Mouse (Mus musculus) gastrocnemius, postnatal 14 days (tissue): ENCODE measurements around the gene Ceacam16. TPM values are rescaled to one million over a fixed set of nuclear protein-coding genes. Genes with fewer than 3 reads are reported as not detected.

Source experiments
- DNase-seq: peaks from one replicate; pipeline ENCODE4 v3.0.0; 2021; ENCODE audit warnings: mixed read lengths
- intact Hi-C: fragments of 180-260 bp; cut with DNase I; formaldehyde crosslinking; loops from one replicate; pipeline ENCODE4 v1.15.1; 2025; ENCODE audit warnings: low total_unique reads
- total RNA-seq, 2 experiments: library from RNA; stranded (reverse); gene quantifications; 2 replicates each; pipeline ENCODE4 v1.2.3; 2021

The Ceacam16 gene
- total RNA-seq, 2 experiments from 2014 or later, result 0.12 TPM; not detected in 1

DNA sequence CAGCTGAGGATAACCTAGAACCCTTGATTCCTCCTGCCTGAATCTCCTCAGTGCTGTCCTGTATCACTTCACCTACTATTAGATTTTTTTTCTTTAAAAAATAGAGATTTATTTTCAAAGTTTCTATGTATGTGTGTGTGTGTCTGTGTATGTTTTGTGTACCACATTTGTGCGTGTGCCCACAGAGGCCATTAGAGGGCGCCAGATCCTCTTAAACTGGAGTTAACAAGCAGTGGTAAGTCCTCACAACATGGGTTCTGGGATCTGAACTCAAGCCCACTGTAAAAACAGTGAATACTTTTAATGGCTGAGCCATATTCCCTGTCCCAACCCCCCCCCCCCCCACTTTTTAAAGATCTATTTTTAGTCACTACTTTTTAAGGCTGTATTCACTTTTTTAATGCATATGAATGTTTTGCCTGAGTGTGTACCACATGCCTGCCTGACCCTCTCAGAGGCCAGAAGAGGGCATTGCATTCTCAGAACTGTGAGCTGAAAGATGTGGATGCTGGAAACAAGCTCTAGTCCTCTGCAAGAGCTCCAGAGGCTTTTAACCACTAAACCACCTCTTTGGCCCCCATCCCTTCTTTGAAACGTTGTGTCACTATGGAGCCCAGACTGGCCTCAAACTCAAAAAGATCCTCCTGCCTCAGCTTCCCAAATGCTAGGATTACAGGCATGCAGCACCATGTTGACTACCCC is 40.6 kb downstream of the Ceacam16 start:
- DNase-seq, result no peak
- intact Hi-C loops, result no loop called here

DNA sequence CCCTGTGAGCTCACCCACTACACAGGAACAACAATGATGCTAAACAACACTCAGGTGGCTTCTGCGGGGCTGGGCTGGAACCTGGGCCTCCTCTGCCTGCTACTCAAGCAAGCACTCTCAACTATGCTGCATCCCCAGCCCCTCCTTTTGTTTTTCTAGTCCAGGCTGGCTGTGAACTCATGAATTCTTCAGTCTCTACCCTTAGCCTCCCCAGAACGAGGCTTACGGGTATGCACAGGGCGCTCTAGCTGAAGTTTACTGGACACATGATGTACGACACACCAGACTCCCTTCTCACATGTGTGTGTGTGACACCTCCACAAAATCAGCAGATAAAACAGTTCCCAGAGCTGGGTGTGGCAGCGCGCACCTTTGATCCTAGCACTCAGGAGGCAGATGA is 42.2 kb downstream of the Ceacam16 start:
- intact Hi-C loops, result no loop called here
- DNase-seq, result no peak

DNA sequence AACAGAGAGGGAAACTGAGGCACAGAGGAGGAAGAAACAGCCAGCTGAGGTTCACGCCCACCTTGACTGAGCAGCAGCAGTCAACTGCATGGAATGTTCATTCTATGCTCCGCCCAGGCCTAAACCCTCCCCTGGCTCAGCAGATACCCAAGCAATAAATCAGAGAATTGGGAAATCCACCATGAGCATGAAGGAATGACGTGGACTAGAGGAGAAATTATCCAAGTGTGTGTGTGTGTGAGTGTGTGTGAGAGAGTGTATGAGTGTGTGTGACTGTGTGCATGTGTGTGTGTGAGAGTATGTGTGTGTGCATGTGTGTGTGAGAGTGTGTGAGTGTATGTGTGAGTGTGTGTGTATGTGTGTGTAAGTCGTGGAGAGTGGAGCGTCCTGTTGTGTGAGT is 42.7 kb downstream of the Ceacam16 start:
- DNase-seq, result no peak
- intact Hi-C loops, result no loop called here

DNA sequence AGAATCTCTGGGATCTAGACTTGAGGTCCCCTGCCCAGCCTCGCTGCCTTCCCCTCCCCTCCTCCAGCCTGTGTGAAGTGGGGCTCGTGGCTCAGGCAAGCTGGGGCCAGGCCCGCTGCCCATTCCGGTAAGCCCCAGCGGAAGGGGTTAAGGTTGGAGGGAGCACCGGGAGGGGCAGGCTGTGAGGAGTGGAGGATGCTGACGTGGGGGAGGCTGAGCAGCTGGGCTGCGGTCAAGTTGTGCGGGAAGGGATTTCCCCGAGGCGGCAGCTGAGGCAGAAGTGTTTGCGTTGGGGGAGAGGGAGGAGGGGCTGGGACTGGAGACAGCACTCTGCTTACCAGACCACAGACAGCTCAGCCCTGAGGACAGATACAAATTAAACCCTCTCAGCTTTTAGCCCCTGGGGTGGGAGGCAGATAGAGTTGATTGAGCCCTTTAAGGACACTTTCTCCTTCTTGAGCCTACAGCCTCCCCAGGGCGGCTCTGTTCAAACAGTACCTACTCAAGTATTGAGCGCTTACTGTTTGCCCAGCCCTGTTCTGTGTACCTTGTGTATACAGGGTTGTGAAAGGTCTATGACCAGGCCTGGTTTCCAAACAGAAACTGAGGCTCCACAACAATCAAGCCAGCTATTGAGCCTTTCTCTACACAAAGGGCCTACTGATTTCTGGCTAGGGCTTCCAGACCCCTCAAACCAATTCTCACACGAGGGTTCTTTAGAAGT is 43.6 kb downstream of the Ceacam16 start:
- intact Hi-C loops, result no loop called here

DNA sequence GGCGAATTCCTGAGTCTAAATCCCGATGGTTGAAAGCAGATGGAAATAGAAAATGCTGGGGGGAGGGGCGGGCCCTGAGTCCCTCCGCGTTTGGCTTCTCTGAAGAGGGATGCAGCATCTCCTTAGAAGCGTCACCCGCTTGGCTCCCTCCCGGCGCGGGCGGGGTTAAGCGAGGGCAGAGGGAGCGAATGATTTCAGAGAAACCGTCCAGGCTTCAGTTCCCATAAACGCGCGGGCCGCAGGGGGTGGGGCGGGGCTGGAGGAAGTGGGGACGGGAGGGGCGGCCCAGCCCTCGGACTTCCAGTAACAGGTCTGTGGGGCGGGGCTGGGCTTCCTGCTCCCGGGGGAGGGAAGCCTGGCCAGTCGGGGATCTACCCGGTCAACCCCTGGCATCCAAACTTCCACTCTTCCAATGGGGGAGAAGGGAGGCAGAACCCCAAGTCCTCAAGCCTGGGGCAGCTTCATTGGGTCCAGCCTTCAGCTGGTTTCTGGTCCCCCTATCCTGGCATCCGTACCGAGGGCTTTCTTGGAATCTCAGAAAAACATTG is 44.8 kb downstream of the Ceacam16 start:
- peak; percentile 93 for DNase-seq

More for the DNA sequence above, 43.6 kb downstream of the Ceacam16 start:
- peak; percentile 77 for DNase-seq

DNA sequence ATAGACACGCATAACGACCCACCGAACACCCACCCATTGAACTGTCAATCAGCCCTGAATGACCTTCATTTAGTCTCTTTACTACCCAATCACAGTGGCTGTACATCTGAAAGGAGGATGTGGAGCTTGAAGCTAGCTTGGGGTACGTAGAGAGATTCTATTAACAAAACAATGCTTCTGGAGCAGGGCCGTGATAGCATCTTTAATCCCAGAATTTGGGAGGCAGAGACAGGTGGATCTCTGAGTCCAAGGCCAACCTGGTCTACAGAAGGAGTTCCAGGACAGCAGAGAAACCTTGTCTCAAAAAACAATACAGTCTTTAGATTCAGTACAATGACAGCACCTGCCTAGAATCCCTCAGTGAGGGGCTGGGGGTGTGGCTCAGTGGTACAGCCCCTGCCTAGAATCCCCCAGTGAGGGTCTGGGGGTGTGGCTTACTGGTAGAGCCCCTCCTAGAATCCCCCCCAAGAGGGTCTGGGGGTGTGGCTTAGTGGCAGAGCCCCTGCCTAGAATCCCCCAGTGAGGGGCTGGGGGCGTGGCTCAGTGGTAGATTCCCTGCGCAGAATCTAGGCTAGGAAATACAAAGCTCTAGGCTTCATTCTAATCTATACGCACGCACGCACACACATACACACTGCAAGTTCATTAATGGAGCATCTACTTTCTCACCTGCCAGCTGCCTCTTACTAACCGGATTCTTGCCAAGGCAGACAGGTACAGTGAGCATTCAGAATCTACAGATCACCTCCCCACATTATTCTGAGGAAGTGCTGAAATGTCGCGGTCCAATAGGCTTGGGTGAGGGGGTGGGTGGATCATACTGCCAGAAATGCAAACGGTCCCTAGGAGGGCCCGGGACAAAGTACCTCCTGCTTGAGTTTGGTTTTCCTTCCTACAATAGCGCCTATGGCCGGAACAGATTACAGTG is 45.5 kb downstream of the Ceacam16 start:
- intact Hi-C loops, result no loop called here
- no peak for DNase-seq

More for the DNA sequence above, 44.8 kb downstream of the Ceacam16 start:
- intact Hi-C loops, result no loop called here

DNA sequence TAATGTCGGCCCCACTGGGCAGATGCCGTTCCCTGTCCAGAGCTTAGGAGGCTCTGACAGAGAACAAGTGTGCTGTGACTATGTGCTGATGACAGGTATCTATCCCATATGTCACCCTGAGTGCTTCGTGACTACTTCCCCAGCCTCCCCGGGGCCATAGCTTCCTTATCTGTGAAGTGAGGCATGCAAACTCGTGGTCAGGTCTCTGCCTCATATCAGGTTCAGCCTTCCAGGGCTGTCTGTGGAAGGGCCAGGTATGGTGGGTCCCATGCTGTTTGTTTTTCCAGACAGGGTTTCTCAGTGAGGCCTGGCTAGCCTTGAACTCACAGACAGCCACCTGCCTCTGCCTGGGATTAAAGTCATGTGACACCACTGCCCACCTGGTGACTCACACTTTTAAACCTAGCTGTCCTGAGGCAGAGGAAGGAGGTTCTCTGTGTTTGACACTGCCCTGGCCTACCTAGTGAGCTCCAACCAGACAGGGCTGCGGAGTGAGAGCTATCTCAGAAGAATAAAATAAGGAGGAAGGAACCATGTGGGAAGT is 47.4 kb downstream of the Ceacam16 start:
- no peak for DNase-seq
- intact Hi-C loops, result no loop called here

DNA sequence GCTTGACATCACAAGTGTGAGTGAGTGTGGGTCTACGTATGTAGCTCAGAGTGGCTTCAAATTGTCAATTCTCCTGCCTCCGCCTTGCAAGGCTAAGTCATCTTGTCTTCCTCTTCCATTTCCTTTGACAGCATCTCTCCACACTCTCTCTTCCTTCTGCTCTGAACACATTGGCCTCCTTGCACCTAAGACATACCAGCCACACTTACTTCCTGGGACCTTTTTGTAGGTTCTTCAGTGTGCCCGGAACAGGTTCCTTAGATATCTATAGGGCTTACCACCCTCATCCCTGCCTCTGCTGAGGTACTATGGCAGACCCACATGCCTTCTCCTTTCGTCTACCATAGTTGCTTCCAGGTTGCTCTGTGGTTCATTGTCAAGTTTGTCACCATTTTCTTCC is 47.9 kb downstream of the Ceacam16 start:
- intact Hi-C loops, result no loop called here
- DNase-seq, result no peak

DNA sequence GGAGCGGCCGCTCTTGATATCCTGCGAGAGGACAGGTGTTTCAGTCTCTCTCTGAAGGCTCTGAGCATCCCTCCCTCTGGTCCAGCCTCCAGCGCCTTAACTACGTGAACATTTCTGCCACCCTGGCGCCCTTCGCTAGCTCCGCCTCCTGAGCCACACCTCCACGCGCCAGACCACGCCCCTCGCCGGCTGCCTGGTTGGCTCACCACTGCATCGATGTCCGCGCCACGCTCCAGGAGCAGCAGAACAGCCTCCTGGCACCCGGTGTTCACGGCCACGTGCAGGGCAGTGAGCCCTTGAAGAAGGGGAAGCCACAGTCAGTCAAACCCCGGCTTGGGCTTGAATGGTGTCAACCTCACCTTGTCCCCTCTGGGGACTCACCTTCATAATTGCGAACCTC is 50.0 kb downstream of the Ceacam16 start:
- intact Hi-C loops, result no loop called here
- peak; percentile 61 for DNase-seq

DNA sequence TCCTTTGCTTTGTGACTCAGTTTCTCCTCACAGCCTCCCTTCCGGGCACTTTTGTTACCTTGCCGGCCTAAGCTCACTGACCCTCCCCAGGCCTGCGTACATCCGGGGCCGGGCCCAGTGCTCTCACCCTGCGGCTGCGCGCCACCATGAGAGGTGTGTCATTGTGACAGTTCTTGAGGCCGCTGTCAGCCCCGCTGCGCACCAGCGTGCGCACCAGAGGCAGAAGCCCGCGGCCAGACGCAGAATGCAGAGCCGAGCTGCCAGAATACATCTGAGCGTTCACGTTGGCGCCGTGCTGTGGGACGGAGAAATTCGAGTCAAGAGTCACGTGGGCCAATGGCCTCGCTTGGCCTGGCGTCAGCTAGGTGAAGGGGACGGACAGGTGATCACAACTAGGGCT is 51.7 kb downstream of the Ceacam16 start:
- intact Hi-C loops, result no loop called here
- DNase-seq, result no peak

DNA sequence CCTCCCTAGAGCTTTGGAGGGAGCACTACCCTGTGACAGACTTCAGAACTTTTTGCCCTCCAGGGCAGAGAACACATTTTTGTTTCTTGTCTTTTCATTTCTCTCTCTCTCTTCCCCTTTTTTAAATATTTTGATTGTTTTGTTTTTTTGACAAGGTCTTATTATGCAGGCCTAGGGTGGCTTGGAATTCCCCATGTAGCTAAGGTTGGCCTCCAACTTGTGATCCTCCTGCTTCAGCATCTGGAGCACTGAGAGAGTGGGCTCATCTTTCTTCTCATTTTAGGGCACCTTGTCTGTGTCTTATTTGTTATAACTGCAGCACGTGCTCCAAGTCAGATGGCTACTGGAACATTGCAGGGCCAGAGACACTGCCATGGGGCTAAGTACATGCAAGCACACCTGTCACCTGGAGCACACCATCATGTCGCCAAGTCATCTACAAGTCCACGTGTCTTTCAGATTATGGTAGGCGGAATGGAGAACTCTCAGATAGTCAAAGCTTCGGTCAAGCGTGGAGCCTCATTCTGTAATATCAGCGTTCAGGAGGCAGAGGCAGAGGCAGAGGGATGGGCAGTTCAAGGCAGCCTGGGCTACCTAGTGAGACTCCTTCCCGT is 54.6 kb downstream of the Ceacam16 start:
- intact Hi-C loops, result no loop called here
- DNase-seq, result no peak

DNA sequence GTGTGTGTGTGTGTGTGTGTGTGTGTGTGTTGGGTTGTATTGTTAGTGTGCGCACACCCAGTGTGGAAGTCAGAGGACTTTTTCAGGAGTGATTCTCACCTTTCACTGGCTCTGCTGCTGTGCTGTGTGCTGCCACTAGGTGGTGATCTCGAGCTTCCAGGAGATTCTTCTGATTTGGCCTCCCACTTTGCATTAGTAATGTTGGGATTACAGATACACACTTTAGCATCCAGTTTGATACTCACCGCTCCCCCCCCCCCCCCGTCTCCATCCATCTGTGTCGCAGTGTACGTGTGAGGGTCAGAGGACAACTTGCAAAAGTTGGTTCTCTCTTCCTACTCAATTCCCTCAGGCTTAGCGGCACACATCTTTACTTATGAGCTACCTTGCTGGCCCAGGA is 58.1 kb downstream of the Ceacam16 start:
- DNase-seq, result peak; percentile 52
- intact Hi-C loops, result loop anchor here (2.0 kb wide), 1 partner anchor 40 kb away; no protein-coding TSS in a partner anchor

Other genes starting within 250 kb of the Ceacam16 start
- 1 to 10 TPM; 4.9 to 7.3 TPM for gene Relb, start 231.9 kb downstream of the Ceacam16 start, total RNA-seq
- gene Clptm1, start 196.3 kb downstream of the Ceacam16 start, total RNA-seq, result 10 to 100 TPM; 39.8 to 47.7 TPM
- under 1 TPM; 0.41 to 0.44 TPM for gene Apoc2, start 183.4 kb downstream of the Ceacam16 start, total RNA-seq
- not detected for gene Gm44805, start 179.9 kb downstream of the Ceacam16 start, total RNA-seq
- not detected for gene Apoc4, start 179.8 kb downstream of the Ceacam16 start, total RNA-seq
- 1 to 10 TPM in 1 of 2 experiments, not detected in 1; 1.3 TPM for gene Apoc1, start 168.6 kb downstream of the Ceacam16 start, total RNA-seq
- 10 to 100 TPM; 56.6 to 84.2 TPM for gene Apoe, start 162.1 kb downstream of the Ceacam16 start, total RNA-seq
- gene Tomm40, start 145.9 kb downstream of the Ceacam16 start, total RNA-seq, result 10 to 100 TPM; 52.9 to 55.7 TPM
- gene Nectin2, start 110.8 kb downstream of the Ceacam16 start, total RNA-seq, result 10 to 100 TPM in 1 of 2 experiments, 1 to 10 TPM in 1; 9.8 to 12.9 TPM
- 10 to 100 TPM; 48.5 to 51.9 TPM for gene Bcam, start 90.3 kb downstream of the Ceacam16 start, total RNA-seq
- gene Cblc, start 64.5 kb downstream of the Ceacam16 start, total RNA-seq, result not detected
- gene Bcl3, start 38.5 kb downstream of the Ceacam16 start, total RNA-seq, result 1 to 10 TPM; 3.2 to 4.1 TPM
- gene Gm19345, start 9.3 kb downstream of the Ceacam16 start, total RNA-seq, result not detected
- not detected for gene Ceacam19, start 26.7 kb upstream of the Ceacam16 start, total RNA-seq
- gene Pvr, start 59.9 kb upstream of the Ceacam16 start, total RNA-seq, result 1 to 10 TPM; 8.0 to 9.4 TPM
- gene Igsf23, start 89.5 kb upstream of the Ceacam16 start, total RNA-seq, result not detected
- gene Ceacam20, start 104.1 kb upstream of the Ceacam16 start, total RNA-seq, result not detected
- gene Nlrp9b, start 130.2 kb upstream of the Ceacam16 start, total RNA-seq, result not detected
- not detected for gene Vmn1r91, start 238.4 kb upstream of the Ceacam16 start, total RNA-seq